Mouse (Mus musculus) CH12.LX (cell line): ENCODE measurements around the gene Fam20b. TPM values are rescaled to one million over a fixed set of nuclear protein-coding genes. Genes with fewer than 3 reads are reported as not detected.
A peak's percentile ranks its signal among the peaks of the same experiment; 100 is the strongest.

Source experiments
- DNase-seq: peaks from one replicate; pipeline ENCODE4 v3.0.0-alpha.2; 2013; ENCODE audit errors: extremely low read depth
- H3K27ac ChIP-seq: 2 replicates; pipeline ENCODE4 v1.5.1; 2012; ENCODE audit warnings: low read depth, mild to moderate bottlenecking, control low read depth, moderate library complexity; ENCODE audit not compliant: insufficient read depth
- H3K27me3 ChIP-seq: replicated peaks from 2 replicates; pipeline ENCODE3; 2012; ENCODE audit warnings: inconsistent platforms
- H3K36me3 ChIP-seq, 2 experiments: replicated peaks in 1 of 2; 2 replicates each; pipeline versions ENCODE3 to v1.6.1; 2012; ENCODE audit warnings: inconsistent platforms in 1 of 2, low read length in 1 of 2, mild to moderate bottlenecking in 1 of 2, mixed read lengths in 1 of 2, moderate library complexity in 1 of 2; ENCODE audit not compliant: control insufficient read depth in 1 of 2, insufficient read depth in 1 of 2
- H3K4me1 ChIP-seq, 2 experiments: 2 replicates each; pipeline ENCODE4 v1.6.1; 2012; ENCODE audit warnings: inconsistent platforms in 1 of 2, moderate library complexity in 1 of 2; ENCODE audit not compliant: insufficient read depth in 2 of 2, control insufficient read depth in 1 of 2
- H3K4me2 ChIP-seq: 2 replicates; pipeline ENCODE4 v1.6.1; 2012; ENCODE audit warnings: low read depth, mild to moderate bottlenecking, control low read depth; ENCODE audit not compliant: poor library complexity, insufficient read depth, severe bottlenecking
- H3K4me3 ChIP-seq, 3 experiments: fragments of 150-350 bp in 1 of 3; sonication (generic) in 1 of 3; replicated peaks in 1 of 3; 2 replicates each; pipeline versions ENCODE3 to v1.5.1; 2011 to 2012; ENCODE audit warnings: low read depth in 2 of 3, low read length in 2 of 3, mild to moderate bottlenecking in 2 of 3, moderate library complexity in 2 of 3, control low read depth in 1 of 3, improper control_type of control experiment in 1 of 3, inconsistent platforms in 1 of 3, mixed read lengths in 1 of 3; ENCODE audit not compliant: poor library complexity in 1 of 3
- H3K79me2 ChIP-seq: replicated peaks from 2 replicates; pipeline ENCODE4 v1.6.1; 2012; ENCODE audit warnings: mild to moderate bottlenecking, moderate library complexity; ENCODE audit not compliant: control insufficient read depth, poor library complexity, insufficient read depth, severe bottlenecking; ENCODE audit errors: extremely low read depth
- H3K9ac ChIP-seq: 2 replicates; pipeline ENCODE4 v1.6.1; 2012; ENCODE audit warnings: low read depth, mild to moderate bottlenecking, control low read depth, moderate library complexity; ENCODE audit not compliant: insufficient read depth
- H3K9me3 ChIP-seq: replicated peaks from 2 replicates; pipeline ENCODE3; 2012; ENCODE audit warnings: low read length, inconsistent platforms, mixed read lengths
- BHLHE40 ChIP-seq: IDR thresholded peaks from 2 replicates; pipeline ENCODE4 v1.6.1; 2011; ENCODE audit warnings: mild to moderate bottlenecking, low read depth, low read length, improper control_type of control experiment
- CHD1 ChIP-seq: IDR thresholded peaks from 2 replicates; pipeline ENCODE4 v1.6.1; 2012; ENCODE audit warnings: low read depth, low read length, improper control_type of control experiment, inconsistent platforms
- CHD2 ChIP-seq: IDR thresholded peaks from 2 replicates; pipeline ENCODE4 v1.6.1; 2011; ENCODE audit warnings: low read length, improper control_type of control experiment
- E2F4 ChIP-seq: IDR thresholded peaks from 2 replicates; pipeline ENCODE4 v1.6.1; 2011; ENCODE audit warnings: low read depth, low read length, improper control_type of control experiment; ENCODE audit not compliant: insufficient replicate concordance
- ELF1 ChIP-seq: IDR thresholded peaks from 2 replicates; pipeline ENCODE4 v1.6.1; 2014; ENCODE audit warnings: low read depth, mild to moderate bottlenecking, inconsistent platforms, low read length, improper control_type of control experiment
- GABPA ChIP-seq: IDR thresholded peaks from 2 replicates; pipeline ENCODE4 v1.6.1; 2012; ENCODE audit warnings: low read depth, low read length, improper control_type of control experiment, inconsistent platforms; ENCODE audit not compliant: insufficient replicate concordance
- JUND ChIP-seq: conservative IDR thresholded peaks from 2 replicates; pipeline ENCODE4 v1.6.1; 2011; ENCODE audit warnings: low read depth, low read length, improper control_type of control experiment
- MAFK ChIP-seq: IDR thresholded peaks from 2 replicates; pipeline ENCODE4 v1.6.1; 2011; ENCODE audit warnings: low read length, improper control_type of control experiment; ENCODE audit not compliant: insufficient replicate concordance
- MAZ ChIP-seq: IDR thresholded peaks from 2 replicates; pipeline ENCODE4 v1.6.1; 2012; ENCODE audit warnings: low read depth, mild to moderate bottlenecking, inconsistent platforms, low read length, improper control_type of control experiment, moderate library complexity
- MEF2A ChIP-seq: IDR thresholded peaks from 2 replicates; pipeline ENCODE4 v1.6.1; 2014; ENCODE audit warnings: low read depth, mild to moderate bottlenecking, inconsistent platforms, low read length, improper control_type of control experiment, borderline replicate concordance
- MXI1 ChIP-seq: IDR thresholded peaks from 2 replicates; pipeline ENCODE4 v1.6.1; 2011; ENCODE audit warnings: mild to moderate bottlenecking, low read depth, low read length, improper control_type of control experiment
- PAX5 ChIP-seq: IDR thresholded peaks from 2 replicates; pipeline ENCODE4 v1.6.1; 2012; ENCODE audit warnings: low read length, inconsistent platforms, mixed read lengths
- POLR2AphosphoS2 ChIP-seq: IDR thresholded peaks from 2 replicates; pipeline ENCODE4 v1.6.1; 2011; ENCODE audit warnings: low read depth, low read length, improper control_type of control experiment
- RAD21 ChIP-seq: IDR thresholded peaks from 2 replicates; pipeline ENCODE4 v1.6.1; 2011; ENCODE audit warnings: low read depth, mild to moderate bottlenecking, low read length, improper control_type of control experiment, moderate library complexity
- RCOR1 ChIP-seq: conservative IDR thresholded peaks from 2 replicates; pipeline ENCODE4 v1.6.1; 2012; ENCODE audit warnings: low read depth, mild to moderate bottlenecking, inconsistent platforms, low read length, improper control_type of control experiment
- SIN3A ChIP-seq: IDR thresholded peaks from 2 replicates; pipeline ENCODE4 v1.6.1; 2012; ENCODE audit warnings: low read length, improper control_type of control experiment, inconsistent platforms
- TCF12 ChIP-seq: IDR thresholded peaks from 2 replicates; pipeline ENCODE4 v1.6.1; 2014; ENCODE audit warnings: low read depth, mild to moderate bottlenecking, inconsistent platforms, low read length, improper control_type of control experiment
- ZKSCAN1 ChIP-seq: IDR thresholded peaks from 2 replicates; pipeline ENCODE4 v1.6.1; 2012; ENCODE audit warnings: low read depth, inconsistent platforms, low read length, improper control_type of control experiment, borderline replicate concordance
- ZNF384 ChIP-seq: IDR thresholded peaks from 2 replicates; pipeline ENCODE4 v1.6.1; 2012; ENCODE audit warnings: low read depth, low read length, improper control_type of control experiment, inconsistent platforms
- dilution Hi-C: fragments of 300-500 bp; cut with MboI; formaldehyde crosslinking; loops from 2 replicates; pipeline ENCODE4 v1.14.3; 2020; ENCODE audit warnings: low sequenced_read_pairs; ENCODE audit not compliant: extremely low pct_unique_long_range_greater_than_20kb, extremely low pct_ligation_motif_present
- in situ Hi-C: fragments of 300-500 bp; cut with MboI; formaldehyde crosslinking; loops from 3 replicates; pipeline ENCODE4 v1.14.3; 2019; ENCODE audit warnings: low sequenced_read_pairs, low pct_ligation_motif_present, low pct_unique_long_range_greater_than_20kb, mixed read lengths
- polyA plus RNA-seq: library from polyadenylated mRNA; unstranded; fragments of >175 nt; gene quantifications from 2 replicates; pipeline ENCODE4 v1.2.1, GENCODE M21; 2012; ENCODE audit warnings: low read depth; ENCODE audit not compliant: insufficient read length
- total RNA-seq, 2 experiments: library from RNA; depleted of rRNA; stranded (reverse); fragments of 300-350 nt in 1 of 2; fragments of >200 nt in 1 of 2; gene quantifications; 2 replicates each; pipeline ENCODE4 v1.2.3; 2012 to 2014

Fam20b gene
- total and polyA plus RNA-seq, 3 experiments: 21.2 to 26.5 (median 22.3) TPM

GRCm38 (mm10) chr1:156659906-156660659 lies 58.8 kb downstream of the Fam20b start (continued):
- TF ChIP-seq BHLHE40: peak; percentile 83
- peak; percentile 65 for TF ChIP-seq SIN3A
- no peak for TF ChIP-seq PAX5
- no peak for TF ChIP-seq MAFK
- no peak; the same call in 1 of the 2 replicates for TF ChIP-seq ZNF384
- TF ChIP-seq RAD21: no peak
- 0 out of 2 replicates have a peak, but pooled peaks have one; percentile 34 for TF ChIP-seq ELF1
- no peak for TF ChIP-seq CHD1
- TF ChIP-seq RCOR1: 0 out of 2 replicates have a peak, but pooled peaks have one; percentile 65
- TF ChIP-seq JUND: no peak
- TF ChIP-seq ZKSCAN1: no peak
- TF ChIP-seq E2F4: no peak

GRCm38 (mm10) chr1:156658676-156659075 lies 60.2 kb downstream of the Fam20b start:
- TF ChIP-seq TCF12 (no peak), POLR2AphosphoS2 (peak; percentile 63; the same call in 1 of the 2 replicates)
- TF ChIP-seq, all 38 proteins: peak for 1
- H3K9ac ChIP-seq: no peak overlapping the region
- peaks cover 10 to 76% of the 10 kb centered on the region in 2 experiments for H3K4me1 ChIP-seq
- no peak for DNase-seq
- H3K79me2 ChIP-seq: no peaks in the 10 kb centered on the region; the same call in 1 of the 2 replicates
- no peaks in the 10 kb centered on the region for H3K27me3 ChIP-seq
- H3K4me3 ChIP-seq: no peak overlapping the region
- H3K9me3 ChIP-seq: no peaks in the 10 kb centered on the region
- H3K27ac ChIP-seq: no peak overlapping the region
- in situ Hi-C loops (loop anchor here (10.0 kb wide), 1 partner anchor 56 kb away; the partner anchor contains the start of gene Fam20b), dilution Hi-C loops (no loop called here)
- no peak overlapping the region for H3K4me2 ChIP-seq
- H3K36me3 ChIP-seq: peaks cover 57 to 82% of the 10 kb centered on the region in 2 experiments

GRCm38 (mm10) chr1:156657523-156657922 lies 61.4 kb downstream of the Fam20b start:
- dilution Hi-C loops: no loop called here
- in situ Hi-C loops: loop anchor here (10.0 kb wide), 1 partner anchor 57 kb away; the partner anchor contains the start of gene Fam20b
- H3K36me3 ChIP-seq: peaks cover 56 to 84% of the 10 kb centered on the region in 2 experiments

More at GRCm38 (mm10) chr1:156657523-156657922, 61.4 kb downstream of the Fam20b start:
- no peaks in the 10 kb centered on the region for H3K27me3 ChIP-seq
- no peaks in the 10 kb centered on the region for H3K9me3 ChIP-seq
- TF ChIP-seq PAX5 (no peak), E2F4 (no peak), CHD2 (no peak), MAZ (no peak), MXI1 (no peak), MEF2A (no peak), GABPA (no peak)
- no peak overlapping the region for H3K4me2 ChIP-seq
- H3K27ac ChIP-seq: no peak overlapping the region
- H3K79me2 ChIP-seq: no peaks in the 10 kb centered on the region
- peaks cover 10 to 81% of the 10 kb centered on the region in 2 experiments for H3K4me1 ChIP-seq
- no peak overlapping the region for H3K4me3 ChIP-seq
- no peak overlapping the region for H3K9ac ChIP-seq
- no peak for DNase-seq
